Mouse (Mus musculus): Measurements from ENCODE around the gene Cdyl.

The Cdyl gene

GRCm38 (mm10) chr13:35659406-35659985 lies at the start of gene Cdyl:
Gene Cdyl, plus strand, starts transcription at chr13:35659833.
- no peak for DNase-seq (ENCODE audit: low spot score in 2 of 2)

DNA sequence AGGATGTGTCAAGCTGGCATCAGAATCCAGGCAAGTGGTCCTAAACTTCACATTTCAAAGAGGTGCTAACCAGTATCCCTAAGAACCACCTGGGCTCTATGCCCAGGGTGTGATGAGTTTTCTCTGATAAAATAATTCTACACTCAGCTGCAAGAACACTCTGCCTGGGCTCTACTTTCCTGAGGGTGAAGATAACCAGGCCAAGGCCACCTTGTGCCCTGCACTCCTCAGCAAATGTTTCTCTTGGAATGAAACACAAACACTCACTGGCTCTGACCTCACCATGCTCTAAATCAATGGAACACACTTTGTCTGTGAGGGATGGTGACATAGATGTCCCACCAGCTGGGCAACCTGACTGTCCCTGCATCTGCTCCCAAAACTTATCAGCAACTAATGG lies 48.9 kb upstream of the Cdyl start:
- DNase-seq (ENCODE audit: low spot score in 2 of 2) = no peak

- DNase-seq (ENCODE audit: low spot score in 2 of 2) = no peak
Measured at GRCm38 (mm10) chr13:35612506-35612905, 47.1 kb upstream of the Cdyl start.

- peak; percentile 54 to 66 for DNase-seq (ENCODE audit: low spot score in 2 of 2)
Measured at GRCm38 (mm10) chr13:35614832-35615479, 44.7 kb upstream of the Cdyl start.

DNA sequence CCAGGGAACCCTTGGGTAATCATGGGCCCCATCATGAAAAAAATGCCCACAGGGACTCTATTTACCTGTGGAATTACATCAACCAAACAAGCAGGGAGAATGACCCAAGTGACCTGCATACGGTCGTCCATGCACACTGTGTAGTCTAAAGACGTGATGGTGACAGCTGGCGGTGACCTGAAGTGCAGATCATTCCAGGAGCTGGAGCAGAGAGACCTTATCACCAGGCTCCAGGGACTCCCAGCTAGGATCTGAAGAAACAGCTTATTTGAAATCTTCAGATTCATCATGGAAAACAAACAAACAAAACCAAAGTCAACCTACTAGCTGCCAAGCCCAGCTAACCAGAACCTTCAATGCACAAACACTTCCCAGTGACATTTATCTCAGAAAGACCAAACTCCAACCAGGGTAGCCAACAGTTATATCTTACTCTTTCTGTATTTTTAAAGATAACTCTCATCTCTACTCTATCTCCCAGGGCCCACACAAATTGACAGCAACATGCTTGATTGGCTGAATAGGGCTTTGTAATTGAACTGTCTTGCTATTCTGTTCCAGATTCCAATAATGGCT lies 43.0 kb upstream of the Cdyl start:
- no peak for DNase-seq (ENCODE audit: low spot score in 2 of 2)

- no peak for DNase-seq (ENCODE audit: low spot score in 2 of 2)
Measured at GRCm38 (mm10) chr13:35619356-35619755, 40.3 kb upstream of the Cdyl start.

DNA sequence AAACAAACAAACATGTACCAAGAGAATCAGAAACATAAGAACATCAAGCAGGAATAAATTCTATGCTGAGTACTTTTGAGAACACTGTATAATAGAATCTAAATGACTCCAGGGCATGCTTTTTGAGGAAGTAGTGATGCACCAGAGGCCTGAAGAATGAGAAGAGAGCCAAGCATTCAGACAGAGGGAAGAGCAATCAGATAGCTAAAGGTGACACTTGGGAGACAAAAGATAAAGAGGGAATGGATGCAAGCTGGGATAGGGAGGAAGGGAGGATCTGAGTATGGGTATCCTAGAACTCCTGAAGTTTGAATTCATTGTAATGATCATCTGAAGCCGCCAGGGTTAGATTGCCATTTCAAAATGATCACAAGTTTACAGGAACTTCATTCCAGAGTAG lies 38.9 kb upstream of the Cdyl start:
- no peak for DNase-seq (ENCODE audit: low spot score in 2 of 2)

DNA sequence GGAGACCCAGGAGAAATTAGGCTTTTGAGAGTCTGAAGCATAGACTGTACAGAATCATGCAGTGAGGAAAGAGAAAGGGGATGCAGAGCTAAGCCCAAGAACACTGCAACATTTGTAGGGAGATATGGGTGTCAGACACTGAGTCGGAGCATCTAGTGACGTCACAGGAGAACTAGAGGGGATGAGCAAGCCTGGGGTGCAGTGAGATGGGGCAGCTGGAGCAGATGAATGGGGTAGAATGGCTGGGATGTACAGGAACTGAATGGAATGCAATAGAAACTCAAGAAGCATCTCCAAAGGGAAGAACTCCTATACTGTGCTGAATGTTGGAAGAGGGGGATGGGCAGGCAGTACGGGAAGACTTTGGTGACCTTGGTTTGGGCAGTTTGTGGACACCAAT lies 34.8 kb upstream of the Cdyl start:
- no peak for DNase-seq (ENCODE audit: low spot score in 2 of 2)

- DNase-seq (ENCODE audit: low spot score in 2 of 2) = no peak
Measured at GRCm38 (mm10) chr13:35625556-35625955, 34.1 kb upstream of the Cdyl start.

DNA sequence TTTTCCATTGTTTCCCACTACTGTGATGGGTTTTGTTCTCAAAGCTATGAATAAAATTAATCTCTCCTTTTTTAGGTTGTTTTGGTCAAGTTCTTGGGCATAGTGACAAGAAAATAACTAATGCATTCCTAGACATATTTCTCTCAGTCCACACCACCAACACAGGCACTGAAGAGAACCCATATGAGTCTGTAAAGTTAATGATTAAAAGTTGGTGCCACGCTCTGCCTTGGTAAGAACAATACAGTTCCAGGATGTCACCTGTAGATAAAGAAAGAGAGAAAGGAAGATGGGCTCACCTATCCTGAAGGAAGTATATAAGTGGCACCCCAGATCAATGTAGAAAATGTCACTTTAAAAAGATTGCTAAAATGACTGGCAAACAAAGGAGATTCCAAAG lies 32.3 kb upstream of the Cdyl start:
- no peak for DNase-seq (ENCODE audit: low spot score in 2 of 2)

GRCm38 (mm10) chr13:35647132-35647823 lies 12.4 kb upstream of the Cdyl start:
- DNase-seq (ENCODE audit: low spot score in 2 of 2) = peak; percentile 15 to 29

DNA sequence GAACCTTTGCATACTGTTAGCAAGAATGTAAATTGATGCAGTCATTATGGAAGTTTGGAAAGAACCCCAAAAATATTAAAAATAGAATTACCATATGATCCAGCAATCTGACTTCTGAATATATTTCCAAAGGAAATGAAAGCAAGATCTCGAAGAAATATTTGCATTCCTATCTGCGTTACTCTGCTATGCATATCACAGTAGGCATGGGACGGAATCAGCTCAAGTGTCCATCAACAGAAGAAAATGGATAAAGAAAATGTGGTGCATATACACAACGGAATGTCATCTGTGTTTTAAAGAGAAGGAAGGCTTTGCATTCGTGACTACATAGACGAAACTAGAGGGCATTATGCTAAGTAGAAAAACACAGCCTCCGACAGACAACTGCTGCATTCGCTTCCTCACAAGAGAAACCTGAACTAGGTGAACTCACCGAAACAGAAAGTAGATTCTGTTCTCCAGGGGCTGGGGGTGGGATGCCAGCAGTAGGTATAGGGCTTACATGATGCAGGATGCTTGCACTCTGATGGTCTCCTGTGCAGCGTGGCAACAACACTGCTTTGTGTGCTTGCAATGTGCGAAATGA lies 9.3 kb upstream of the Cdyl start:
- DNase-seq (ENCODE audit: low spot score in 2 of 2) = no peak

GRCm38 (mm10) chr13:35652851-35653250 lies 6.8 kb upstream of the Cdyl start:
- DNase-seq (ENCODE audit: low spot score in 2 of 2) = no peak

DNA sequence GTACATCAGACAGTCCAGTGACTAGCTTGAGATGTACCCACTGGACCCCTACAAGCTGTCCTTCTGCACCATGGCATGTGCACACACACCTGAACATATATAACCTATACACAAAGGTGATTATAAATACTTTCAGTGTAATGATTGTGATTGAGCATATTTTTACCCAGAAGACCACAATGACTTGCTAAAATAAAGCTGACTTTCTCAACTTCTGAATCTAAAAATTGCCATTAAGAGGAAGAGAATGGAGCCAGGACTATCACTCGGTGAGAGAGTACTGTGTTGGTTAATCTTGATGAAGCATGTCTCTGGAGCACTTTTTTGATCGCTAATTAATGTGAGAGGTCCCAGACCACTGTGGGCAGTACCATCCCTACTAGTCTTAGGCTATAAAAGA lies 2.8 kb upstream of the Cdyl start:
- DNase-seq (ENCODE audit: low spot score in 2 of 2) = no peak

DNA sequence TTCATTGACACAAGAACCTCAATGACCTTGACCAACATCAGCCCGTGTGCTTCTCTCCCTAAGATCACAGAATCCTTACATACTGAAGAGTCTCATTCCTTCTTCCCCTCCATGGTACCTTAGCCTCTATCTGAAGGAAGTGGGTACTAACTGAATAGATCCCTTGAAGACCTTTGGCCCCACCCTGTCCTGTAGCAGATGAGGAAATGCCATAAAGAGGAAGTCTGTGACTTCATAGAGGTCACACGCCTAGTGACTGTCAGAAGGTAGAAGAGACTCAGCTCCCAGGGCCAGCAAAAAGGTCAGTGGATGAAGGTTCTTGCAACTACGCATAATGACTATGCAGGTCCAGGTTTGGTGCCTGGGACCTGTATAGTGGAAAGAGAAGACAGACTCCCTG lies 5.8 kb downstream of the Cdyl start:
- DNase-seq (ENCODE audit: low spot score in 2 of 2) = peak; percentile 57 to 62

DNA sequence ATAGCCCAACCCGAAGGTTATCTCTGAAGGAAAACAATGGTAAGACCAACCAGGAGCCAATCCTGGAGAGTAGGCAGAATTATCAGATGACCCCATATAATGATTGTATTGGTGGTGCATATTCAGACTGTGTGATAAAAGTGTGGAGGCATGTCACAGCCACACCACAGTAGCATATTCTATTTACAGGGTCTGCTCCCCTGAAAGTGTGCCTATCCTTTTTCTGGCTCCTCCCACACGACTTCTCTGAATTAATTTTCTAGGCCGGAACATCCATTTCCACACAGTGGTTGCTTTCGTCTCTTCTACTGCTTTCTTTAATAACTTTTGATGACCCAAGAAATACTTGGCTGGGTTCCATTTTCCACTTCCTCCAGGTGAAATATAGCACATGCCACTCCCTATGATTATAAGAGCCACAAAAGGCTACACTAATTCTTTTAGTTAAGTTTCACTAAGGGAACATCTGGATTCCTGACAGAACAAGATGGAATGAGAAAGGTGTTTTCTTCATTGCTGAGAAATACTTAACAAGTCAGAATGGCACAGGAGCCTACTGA lies 10.4 kb downstream of the Cdyl start:
- DNase-seq (ENCODE audit: low spot score in 2 of 2) = no peak

- no peak for DNase-seq (ENCODE audit: low spot score in 2 of 2)
Measured at GRCm38 (mm10) chr13:35670875-35671274, 11.2 kb downstream of the Cdyl start.

DNA sequence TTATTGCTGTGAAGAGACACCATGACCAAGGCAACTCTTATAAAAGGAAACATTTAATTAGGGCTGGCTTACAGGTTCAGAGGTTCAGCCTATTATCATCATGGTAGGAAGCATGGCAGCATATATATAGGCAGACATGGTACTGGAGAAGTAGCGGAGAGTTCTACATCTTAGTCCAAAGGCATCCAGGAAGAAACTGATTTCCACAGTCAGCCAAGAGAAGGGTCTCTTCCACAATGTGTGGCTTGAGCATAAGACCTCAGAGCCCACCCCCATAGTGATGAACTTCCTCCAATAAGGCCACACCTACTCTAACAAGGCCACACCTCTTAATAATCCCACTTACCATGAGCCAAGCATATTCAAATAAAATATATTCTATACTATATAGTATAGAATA lies 17.3 kb downstream of the Cdyl start:
- no peak for DNase-seq (ENCODE audit: low spot score in 2 of 2)

- peak; percentile 37 to 63 for DNase-seq (ENCODE audit: low spot score in 2 of 2)
Measured at GRCm38 (mm10) chr13:35677433-35678051, 17.9 kb downstream of the Cdyl start.

DNA sequence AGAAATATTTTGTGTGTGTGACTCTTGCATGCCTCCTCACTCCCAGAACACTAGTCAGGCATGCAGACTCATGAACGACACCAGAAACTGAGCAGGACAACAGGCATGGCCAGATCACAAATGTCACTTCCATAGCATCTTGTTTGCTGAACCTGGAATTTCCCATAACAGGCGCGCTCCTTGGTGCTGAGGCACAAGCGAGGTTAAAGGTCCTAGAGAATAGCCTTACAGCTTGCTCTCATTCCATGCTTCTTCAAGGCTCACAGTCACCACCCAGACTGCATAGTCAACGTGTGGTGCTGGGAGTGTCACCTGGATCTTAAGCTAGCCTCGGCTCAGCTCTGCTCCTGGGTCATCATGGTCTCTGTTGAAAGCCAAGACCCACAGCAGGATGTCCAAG lies 19.1 kb downstream of the Cdyl start:
- DNase-seq (ENCODE audit: low spot score in 2 of 2) = no peak

DNA sequence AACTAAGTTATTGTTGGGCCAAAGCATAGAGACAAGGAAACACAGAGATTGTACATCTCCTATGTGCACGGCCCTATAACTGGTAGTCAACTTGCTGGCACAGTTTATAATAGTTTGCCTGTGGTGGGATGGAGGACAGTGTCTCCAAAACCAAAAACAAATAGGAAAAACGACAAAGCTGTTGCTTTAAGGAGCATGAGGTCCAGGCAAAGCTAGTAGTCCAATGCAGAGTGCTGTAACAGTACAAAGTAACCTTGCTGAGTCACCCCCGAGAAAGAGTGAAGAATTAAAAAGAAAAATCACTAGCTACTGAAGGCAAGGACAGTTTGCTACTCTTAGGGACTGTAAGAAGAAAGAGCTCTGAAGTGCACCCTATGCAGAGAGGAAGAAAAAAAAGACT lies 21.7 kb downstream of the Cdyl start:
- DNase-seq (ENCODE audit: low spot score in 2 of 2) = no peak

DNA sequence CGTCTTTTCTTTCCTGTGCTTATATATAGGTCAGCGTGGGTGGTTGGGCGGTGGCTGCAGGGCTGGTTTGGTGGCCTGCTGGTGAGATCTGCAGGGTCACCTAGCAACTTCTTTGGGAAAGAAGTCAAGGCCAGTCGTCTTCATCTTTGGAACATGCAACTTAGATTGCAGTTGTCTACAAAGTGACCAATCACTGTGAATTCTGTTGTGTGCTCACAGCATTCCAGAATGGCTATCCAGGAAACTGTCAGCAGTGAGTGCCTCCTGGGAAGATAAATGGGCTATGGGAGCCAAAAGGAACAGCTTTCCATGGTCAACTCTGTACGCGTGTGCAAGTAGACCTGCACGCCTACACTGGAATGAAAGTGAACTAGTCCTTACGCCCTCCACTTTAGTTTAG lies 26.6 kb downstream of the Cdyl start:
- DNase-seq (ENCODE audit: low spot score in 2 of 2) = no peak

Data from spleen, postnatal 36 days (tissue).